Comparison of ENCODE assay signal across 8 mouse cellular contexts in genomic region chr9:63133659-63134058, GRCm38 (mm10). TPM values are rescaled to one million over a fixed set of nuclear protein-coding genes. Genes with fewer than 3 reads are reported as not detected.
DNase-seq lines count a peak whose midpoint lies in the region; ATAC-seq and TF ChIP-seq lines count a peak whose summit lies in the region.

No protein-coding gene starts in this region.

- no peak for TF ChIP-seq POLR2A in bone marrow macrophage, adult 2 months (IDR thresholded peaks at IDR 0.05; ENCODE audit: borderline replicate concordance, low read depth, low read length)

- peak overlapping the region; percentile 67 for H3K4me2 ChIP-seq in kidney, embryonic 14.5 days (replicated peaks; ENCODE audit: low read depth, low read length)
- H3K4me2 ChIP-seq in hindbrain, embryonic 14.5 days (replicated peaks): peak overlapping the region; percentile 61
- peak overlapping the region; percentile 85 for H3K4me2 ChIP-seq in midbrain, embryonic 14.5 days (ENCODE audit: low read length)

- no peak for ATAC-seq in kidney, embryonic 14.5 days (ENCODE audit: low FRiP score, low TSS enrichment)
- no peak for ATAC-seq in hindbrain, embryonic 14.5 days (ENCODE audit: low FRiP score)
- no peak for ATAC-seq in midbrain, embryonic 14.5 days (ENCODE audit: low FRiP score, low TSS enrichment)

- DNase-seq in kidney, adult 8-10 months: no peak
- peak; percentile 27 for DNase-seq in hindbrain, embryonic 14.5 days (ENCODE audit: low spot score)
- DNase-seq in midbrain, embryonic 14.5 days: no peak
- no peak for DNase-seq in gastrocnemius, postnatal 10 days
- DNase-seq in cerebellum, adult 11 months: no peak
- DNase-seq in layer of hippocampus, postnatal 25 days (ENCODE audit: extremely low spot score in 1 of 2, low spot score in 1 of 2): no peak

- peaks cover 16% of the 10 kb centered on the region for H3K4me1 ChIP-seq in kidney, embryonic 14.5 days (ENCODE audit: control insufficient read depth, insufficient read depth, low read length)
- peaks cover 2% of the 10 kb centered on the region; the same call in 1 of the 2 replicates for H3K4me1 ChIP-seq in bone marrow macrophage, adult 2 months (ENCODE audit: control insufficient read depth, insufficient read depth, low read length)
- peaks cover 35% of the 10 kb centered on the region for H3K4me1 ChIP-seq in hindbrain, embryonic 14.5 days (replicated peaks; ENCODE audit: control insufficient read depth, insufficient read depth, low read length)
- H3K4me1 ChIP-seq in midbrain, embryonic 14.5 days (ENCODE audit: control insufficient read depth, insufficient read depth, low read length): peaks cover 16% of the 10 kb centered on the region

- peak overlapping the region; percentile 68 for H3K4me3 ChIP-seq in kidney, embryonic 14.5 days (ENCODE audit: low read length)
- H3K4me3 ChIP-seq in bone marrow macrophage, adult 2 months (ENCODE audit: insufficient read depth, low read length): peak overlapping the region; percentile 52
- H3K4me3 ChIP-seq in hindbrain, embryonic 14.5 days (replicated peaks; ENCODE audit: low read length): peak overlapping the region; percentile 46
- peak overlapping the region; percentile 62 for H3K4me3 ChIP-seq in midbrain, embryonic 14.5 days (replicated peaks; ENCODE audit: low read depth, low read length)

- WGBS in kidney, embryonic 14.5 days: 13% methylated on average over 6 of the region's 6 CpGs
- WGBS in hindbrain, embryonic 14.5 days: 12% methylated on average over 6 of the region's 6 CpGs
- WGBS in midbrain, embryonic 14.5 days: 14% methylated on average over 6 of the region's 6 CpGs

- peaks cover 54% of the 10 kb centered on the region for H3K27me3 ChIP-seq in kidney, embryonic 14.5 days (ENCODE audit: control insufficient read depth, insufficient read depth, low read length)
- peaks cover 47% of the 10 kb centered on the region for H3K27me3 ChIP-seq in hindbrain, embryonic 14.5 days (ENCODE audit: control insufficient read depth, insufficient read depth, low read length)
- H3K27me3 ChIP-seq in midbrain, embryonic 14.5 days (ENCODE audit: control insufficient read depth, insufficient read depth, low read length): peaks cover 51% of the 10 kb centered on the region

- H3K27ac ChIP-seq in kidney, embryonic 14.5 days (ENCODE audit: low read depth, low read length): no peak overlapping the region
- no peak overlapping the region for H3K27ac ChIP-seq in bone marrow macrophage, adult 2 months (ENCODE audit: insufficient read depth, low read depth, low read length)
- H3K27ac ChIP-seq in hindbrain, embryonic 14.5 days: no peak overlapping the region
- H3K27ac ChIP-seq in midbrain, embryonic 14.5 days (replicated peaks; ENCODE audit: low read depth, low read length): no peak overlapping the region

- no peaks in the 10 kb centered on the region for H3K9me3 ChIP-seq in kidney, embryonic 14.5 days (ENCODE audit: control insufficient read depth, low read length)
- no peaks in the 10 kb centered on the region for H3K9me3 ChIP-seq in hindbrain, embryonic 14.5 days (ENCODE audit: control insufficient read depth, low read length)
- H3K9me3 ChIP-seq in midbrain, embryonic 14.5 days (ENCODE audit: control insufficient read depth, low read length): no peaks in the 10 kb centered on the region

- H3K36me3 ChIP-seq in kidney, embryonic 14.5 days (ENCODE audit: control insufficient read depth, insufficient read depth, low read length): no peaks in the 10 kb centered on the region
- H3K36me3 ChIP-seq in hindbrain, embryonic 14.5 days (replicated peaks; ENCODE audit: control insufficient read depth, insufficient read depth): no peaks in the 10 kb centered on the region
- H3K36me3 ChIP-seq in midbrain, embryonic 14.5 days (ENCODE audit: control insufficient read depth, insufficient read depth, low read length): no peaks in the 10 kb centered on the region

- no peak for TF ChIP-seq CTCF in bone marrow macrophage, adult 2 months (IDR thresholded peaks at IDR 0.05; ENCODE audit: low read depth, low read length)

- H3K9ac ChIP-seq in kidney, embryonic 14.5 days (ENCODE audit: low read depth, low read length): peak overlapping the region; percentile 40; the same call in 1 of the 2 replicates
- H3K9ac ChIP-seq in hindbrain, embryonic 14.5 days: peak overlapping the region; percentile 60
- peak overlapping the region; percentile 34; the same call in 1 of the 2 replicates for H3K9ac ChIP-seq in midbrain, embryonic 14.5 days (replicated peaks; ENCODE audit: low read length)

RNA-seq across cellular contexts. Expression of gene Skor1, which starts 15.1 kb away (rescaled TPM):
- not detected in 2 replicates for polyA plus RNA-seq in kidney, embryonic 14.5 days (2014; fragmentation: Nextera tagmentation; extraction: Ambion mirVana)
- not detected in 2 replicates for polyA plus RNA-seq in bone marrow macrophage, adult 2 months (2012; ENCODE audit: insufficient read depth, insufficient read length, missing spikeins)
- 19.5 and 21.5 TPM in 2 replicates for polyA plus RNA-seq in hindbrain, embryonic 14.5 days (2014; fragmentation: Nextera tagmentation; extraction: Ambion mirVana)
- 5.0 TPM in 2 replicates for polyA plus RNA-seq in midbrain, embryonic 14.5 days (2014; fragmentation: Nextera tagmentation; extraction: Ambion mirVana)
- total RNA-seq in gastrocnemius, postnatal 10 days (2021): under 1 TPM in 1 of 2 experiments, not detected in 1; 0.09 TPM
- under 1 TPM in 1 of 2 experiments, not detected in 1; 0.17 TPM for total RNA-seq in layer of hippocampus, postnatal 25 days (2021)
